Mouse (Mus musculus) hindbrain, embryonic 15.5 days (tissue): ENCODE results near the gene Soat1. TPM values are rescaled to one million over a fixed set of nuclear protein-coding genes. Genes with fewer than 3 reads are reported as not detected.

ENCODE experiments used
- ATAC-seq: fragments of 200-750 bp; cut with Nextera tagmentation; 2 replicates; pipeline ENCODE4 v1.8.0; 2017; ENCODE audit warnings: low read depth, moderate number of reproducible peaks, moderate TSS enrichment; ENCODE audit not compliant: low FRiP score
- H3K27ac ChIP-seq: fragments of 300-500 bp; sonication (generic); replicated peaks from 2 replicates; pipeline ENCODE4 v1.5.1; 2015; ENCODE audit warnings: mild to moderate bottlenecking, inconsistent platforms
- H3K27me3 ChIP-seq: fragments of 300-500 bp; sonication (generic); 2 replicates; pipeline ENCODE4 v1.6.1; 2015; ENCODE audit warnings: control low read depth, inconsistent platforms
- H3K36me3 ChIP-seq: fragments of 300-500 bp; sonication (generic); 2 replicates; pipeline ENCODE4 v1.6.1; 2015; ENCODE audit warnings: control low read depth, inconsistent platforms
- H3K4me1 ChIP-seq: fragments of 300-500 bp; sonication (generic); replicated peaks from 2 replicates; pipeline ENCODE4 v1.6.1; 2015; ENCODE audit warnings: control low read depth, inconsistent platforms
- H3K4me2 ChIP-seq: fragments of 300-500 bp; sonication (generic); 2 replicates; pipeline ENCODE4 v1.6.1; 2015; ENCODE audit warnings: moderate library complexity, mild to moderate bottlenecking, inconsistent platforms
- H3K4me3 ChIP-seq: fragments of 300-500 bp; sonication (generic); 2 replicates; pipeline ENCODE4 v1.5.1; 2015; ENCODE audit warnings: mild to moderate bottlenecking, inconsistent platforms
- H3K9ac ChIP-seq: fragments of 300-500 bp; sonication (generic); 2 replicates; pipeline ENCODE4 v1.6.1; 2015; ENCODE audit warnings: inconsistent platforms
- H3K9me3 ChIP-seq: fragments of 300-500 bp; sonication (generic); 2 replicates; pipeline ENCODE4 v1.6.1; 2016; ENCODE audit warnings: control low read depth, inconsistent platforms
- WGBS: fragments of 180-500 bp; shearing (Covaris S2); methylation state at CpG from one replicate; pipeline ENCODE4 v1.1.7; 2015; 5-methylcytosine and 5-hydroxymethylcytosine counted together
- polyA plus RNA-seq: library from polyadenylated mRNA; unstranded; fragments of >200 nt; fragmentation: Nextera tagmentation; extraction: Ambion mirVana; gene quantifications from 2 replicates; pipeline ENCODE4 v1.2.1, GENCODE M21; 2015

Gene Soat1
- polyA plus RNA-seq, 1 experiment from 2014 or later: 11.3 TPM

- Histone ChIP-seq H3K4me2 (no peak overlapping the region), H3K4me3 (no peak overlapping the region), H3K9ac (no peak overlapping the region), H3K4me1 (no peaks in the 10 kb centered on the region), H3K27ac (no peak overlapping the region), H3K27me3 (no peaks in the 10 kb centered on the region), H3K36me3 (peaks cover 7% of the 10 kb centered on the region; the same call in 1 of the 2 replicates), H3K9me3 (no peaks in the 10 kb centered on the region)
- ATAC-seq: no peak
- WGBS: 92% methylated on average over 12 of the region's 12 CpGs
Observed at GRCm38 (mm10) chr1:156462273-156462991, 11.7 kb downstream of the Soat1 start.

GRCm38 (mm10) chr1:156461036-156461435 is 13.1 kb downstream of the Soat1 start:
- no peaks in the 10 kb centered on the region for H3K27me3 ChIP-seq
- H3K9ac ChIP-seq: no peak overlapping the region
- no peaks in the 10 kb centered on the region for H3K9me3 ChIP-seq
- no peak for ATAC-seq
- WGBS: 90% methylated on average over 6 of the region's 6 CpGs
- H3K27ac ChIP-seq: no peak overlapping the region
- no peak overlapping the region for H3K4me2 ChIP-seq
- H3K4me1 ChIP-seq: no peaks in the 10 kb centered on the region
- H3K4me3 ChIP-seq: no peak overlapping the region
- peaks cover 3% of the 10 kb centered on the region; the same call in 1 of the 2 replicates for H3K36me3 ChIP-seq

GRCm38 (mm10) chr1:156460216-156460615 is 13.9 kb downstream of the Soat1 start:
- H3K27ac ChIP-seq: no peak overlapping the region
- H3K4me2 ChIP-seq: no peak overlapping the region
- no peaks in the 10 kb centered on the region for H3K27me3 ChIP-seq
- 94% methylated on average over 4 of the region's 4 CpGs for WGBS
- no peaks in the 10 kb centered on the region for H3K4me1 ChIP-seq
- ATAC-seq: no peak
- no peaks in the 10 kb centered on the region for H3K9me3 ChIP-seq
- H3K9ac ChIP-seq: no peak overlapping the region
- no peaks in the 10 kb centered on the region for H3K36me3 ChIP-seq
- no peak overlapping the region for H3K4me3 ChIP-seq

- Histone ChIP-seq H3K27ac (no peak overlapping the region), H3K9ac (no peak overlapping the region), H3K36me3 (no peaks in the 10 kb centered on the region), H3K4me1 (no peaks in the 10 kb centered on the region), H3K27me3 (no peaks in the 10 kb centered on the region), H3K9me3 (no peaks in the 10 kb centered on the region), H3K4me3 (no peak overlapping the region), H3K4me2 (no peak overlapping the region)
- WGBS: 92% methylated on average over 3 of the region's 3 CpGs
- ATAC-seq: no peak
Observed at GRCm38 (mm10) chr1:156459690-156460089, 14.4 kb downstream of the Soat1 start.

- H3K9me3 ChIP-seq: no peaks in the 10 kb centered on the region
- no peaks in the 10 kb centered on the region for H3K27me3 ChIP-seq
- 86% methylated on average over 8 of the region's 8 CpGs for WGBS
- ATAC-seq: no peak
- H3K36me3 ChIP-seq: no peaks in the 10 kb centered on the region
- no peaks in the 10 kb centered on the region for H3K4me1 ChIP-seq
- no peak overlapping the region for H3K27ac ChIP-seq
- no peak overlapping the region for H3K4me3 ChIP-seq
- H3K9ac ChIP-seq: no peak overlapping the region
- no peak overlapping the region for H3K4me2 ChIP-seq
Observed at GRCm38 (mm10) chr1:156458391-156459060, 15.6 kb downstream of the Soat1 start.

- 90% methylated on average over 2 of the region's 2 CpGs for WGBS
- Histone ChIP-seq H3K4me3 (no peak overlapping the region), H3K4me2 (no peak overlapping the region), H3K36me3 (no peaks in the 10 kb centered on the region), H3K4me1 (no peaks in the 10 kb centered on the region), H3K9me3 (no peaks in the 10 kb centered on the region), H3K9ac (no peak overlapping the region), H3K27me3 (no peaks in the 10 kb centered on the region), H3K27ac (no peak overlapping the region)
- no peak for ATAC-seq
Observed at GRCm38 (mm10) chr1:156455005-156455758, 18.9 kb downstream of the Soat1 start.

GRCm38 (mm10) chr1:156454384-156454783 is 19.7 kb downstream of the Soat1 start:
- no peaks in the 10 kb centered on the region for H3K36me3 ChIP-seq
- H3K9me3 ChIP-seq: no peaks in the 10 kb centered on the region
- no peaks in the 10 kb centered on the region for H3K4me1 ChIP-seq
- H3K4me3 ChIP-seq: no peak overlapping the region
- ATAC-seq: no peak
- no peak overlapping the region for H3K9ac ChIP-seq
- no peak overlapping the region for H3K4me2 ChIP-seq
- no peak overlapping the region for H3K27ac ChIP-seq
- 62% methylated on average over 7 of the region's 7 CpGs for WGBS
- no peaks in the 10 kb centered on the region for H3K27me3 ChIP-seq

GRCm38 (mm10) chr1:156453876-156454275 is 20.3 kb downstream of the Soat1 start:
- H3K4me2 ChIP-seq: no peak overlapping the region
- H3K27me3 ChIP-seq: no peaks in the 10 kb centered on the region
- no peaks in the 10 kb centered on the region for H3K9me3 ChIP-seq
- no peak overlapping the region for H3K4me3 ChIP-seq
- ATAC-seq: no peak
- H3K36me3 ChIP-seq: no peaks in the 10 kb centered on the region
- 77% methylated on average over 10 of the region's 10 CpGs for WGBS
- H3K4me1 ChIP-seq: no peaks in the 10 kb centered on the region
- no peak overlapping the region for H3K9ac ChIP-seq
- H3K27ac ChIP-seq: no peak overlapping the region

GRCm38 (mm10) chr1:156450478-156450877 is 23.7 kb downstream of the Soat1 start:
- H3K27ac ChIP-seq: no peak overlapping the region
- no peaks in the 10 kb centered on the region for H3K9me3 ChIP-seq
- H3K9ac ChIP-seq: no peak overlapping the region
- H3K36me3 ChIP-seq: no peaks in the 10 kb centered on the region
- H3K27me3 ChIP-seq: no peaks in the 10 kb centered on the region
- no peak overlapping the region for H3K4me3 ChIP-seq
- WGBS: 39% methylated on average over 4 of the region's 4 CpGs
- no peak for ATAC-seq
- no peaks in the 10 kb centered on the region for H3K4me1 ChIP-seq
- no peak overlapping the region for H3K4me2 ChIP-seq

GRCm38 (mm10) chr1:156449691-156450090 is 24.4 kb downstream of the Soat1 start:
- Histone ChIP-seq H3K4me2 (no peak overlapping the region), H3K9me3 (no peaks in the 10 kb centered on the region), H3K36me3 (no peaks in the 10 kb centered on the region), H3K27me3 (no peaks in the 10 kb centered on the region), H3K4me1 (no peaks in the 10 kb centered on the region), H3K27ac (no peak overlapping the region), H3K9ac (no peak overlapping the region), H3K4me3 (no peak overlapping the region)
- 75% methylated on average over 17 of the region's 17 CpGs for WGBS
- no peak for ATAC-seq

- no peak overlapping the region for H3K27ac ChIP-seq
- H3K4me3 ChIP-seq: no peak overlapping the region
- no peak for ATAC-seq
- no peak overlapping the region for H3K9ac ChIP-seq
- no peaks in the 10 kb centered on the region for H3K27me3 ChIP-seq
- 85% methylated on average over 7 of the region's 7 CpGs for whole genome bisulfite sequencing
- no peak overlapping the region for H3K4me2 ChIP-seq
- no peaks in the 10 kb centered on the region for H3K9me3 ChIP-seq
- no peaks in the 10 kb centered on the region for H3K36me3 ChIP-seq
- H3K4me1 ChIP-seq: no peaks in the 10 kb centered on the region
Observed at GRCm38 (mm10) chr1:156449089-156449488, 25.0 kb downstream of the Soat1 start.

- 79% methylated on average over 1 of the region's 1 CpGs for WGBS
- H3K4me1 ChIP-seq: no peaks in the 10 kb centered on the region
- H3K9ac ChIP-seq: no peak overlapping the region
- no peak for ATAC-seq
- no peaks in the 10 kb centered on the region for H3K27me3 ChIP-seq
- no peaks in the 10 kb centered on the region for H3K9me3 ChIP-seq
- no peak overlapping the region for H3K4me3 ChIP-seq
- no peaks in the 10 kb centered on the region for H3K36me3 ChIP-seq
- H3K27ac ChIP-seq: no peak overlapping the region
- no peak overlapping the region for H3K4me2 ChIP-seq
Observed at GRCm38 (mm10) chr1:156445049-156445448, 29.1 kb downstream of the Soat1 start.
